Mouse (Mus musculus): ENCODE data around the gene Foxo1.

Gene Foxo1

DNA sequence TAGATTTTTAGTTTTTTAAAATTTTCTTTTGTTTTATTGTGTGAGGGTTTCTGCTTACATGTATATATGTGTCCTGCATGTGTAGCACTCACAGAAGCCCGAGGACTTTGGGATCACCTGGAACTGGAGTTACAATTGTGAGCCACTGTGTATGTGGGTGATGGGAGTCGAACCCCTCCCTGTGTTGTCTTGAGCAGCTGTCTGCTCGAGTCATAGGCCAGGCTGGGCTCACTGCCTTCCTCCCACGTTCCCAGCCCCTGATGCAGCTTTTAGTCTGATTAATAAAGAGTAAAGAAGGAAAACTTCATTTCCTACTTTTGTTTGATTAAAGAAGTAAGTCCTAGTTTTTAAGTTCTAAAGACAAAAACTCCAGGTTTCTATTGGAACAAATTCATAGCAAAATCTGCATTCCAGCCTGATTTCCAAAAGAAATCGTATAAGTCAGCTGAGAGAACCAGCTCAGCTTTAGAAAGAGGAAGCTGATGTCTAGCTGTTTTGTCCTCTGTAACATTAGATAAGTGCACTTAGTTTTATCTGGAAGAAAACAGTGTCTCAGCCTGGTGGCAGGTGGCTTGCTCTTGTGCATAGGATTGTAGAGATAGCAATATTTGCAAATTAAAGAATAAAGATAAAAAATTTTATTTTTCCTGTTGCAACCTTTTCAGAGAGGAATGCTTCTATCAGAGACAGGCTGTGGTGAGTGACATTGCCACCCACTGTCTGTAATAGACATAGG lies 40.6 kb downstream of the Foxo1 start:
- DNase-seq (ENCODE audit: low read depth, low spot score): no peak

DNA sequence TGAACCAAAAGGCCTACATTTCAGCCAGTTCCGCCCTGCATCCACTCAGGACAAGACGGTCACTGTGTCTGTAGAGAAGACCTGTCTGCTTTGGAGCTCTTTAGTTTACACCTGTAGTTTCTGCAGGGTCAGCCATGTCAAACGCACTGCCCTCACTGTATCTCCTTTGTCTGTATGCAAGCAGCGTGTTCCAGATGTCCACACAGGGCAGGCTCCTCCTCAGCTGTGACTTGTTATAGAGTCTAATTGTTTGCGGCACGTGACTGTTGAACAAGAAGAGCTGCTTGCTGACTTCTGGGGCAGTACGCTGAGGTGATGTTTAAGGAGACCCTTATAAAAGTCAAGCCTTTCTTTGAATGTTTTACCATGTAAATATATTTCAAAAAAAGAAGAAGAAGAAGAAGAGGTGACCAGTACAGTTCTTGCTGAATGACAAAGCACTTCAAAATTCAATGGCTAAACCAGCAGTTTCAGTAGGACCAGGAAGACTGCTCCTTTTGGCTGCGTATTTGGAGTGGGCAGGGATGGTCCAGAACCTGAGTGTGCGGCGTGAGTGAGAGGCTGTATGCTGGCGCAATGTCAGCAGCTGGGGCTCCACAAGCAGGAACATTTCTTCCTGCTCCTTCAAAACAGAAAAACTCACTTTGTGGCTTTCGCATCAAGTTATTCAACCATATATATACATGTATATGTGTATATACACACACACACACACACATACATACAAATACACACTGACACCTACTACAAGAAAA lies 52.6 kb downstream of the Foxo1 start:
- DNase-seq (ENCODE audit: low read depth, low spot score): no peak

DNA sequence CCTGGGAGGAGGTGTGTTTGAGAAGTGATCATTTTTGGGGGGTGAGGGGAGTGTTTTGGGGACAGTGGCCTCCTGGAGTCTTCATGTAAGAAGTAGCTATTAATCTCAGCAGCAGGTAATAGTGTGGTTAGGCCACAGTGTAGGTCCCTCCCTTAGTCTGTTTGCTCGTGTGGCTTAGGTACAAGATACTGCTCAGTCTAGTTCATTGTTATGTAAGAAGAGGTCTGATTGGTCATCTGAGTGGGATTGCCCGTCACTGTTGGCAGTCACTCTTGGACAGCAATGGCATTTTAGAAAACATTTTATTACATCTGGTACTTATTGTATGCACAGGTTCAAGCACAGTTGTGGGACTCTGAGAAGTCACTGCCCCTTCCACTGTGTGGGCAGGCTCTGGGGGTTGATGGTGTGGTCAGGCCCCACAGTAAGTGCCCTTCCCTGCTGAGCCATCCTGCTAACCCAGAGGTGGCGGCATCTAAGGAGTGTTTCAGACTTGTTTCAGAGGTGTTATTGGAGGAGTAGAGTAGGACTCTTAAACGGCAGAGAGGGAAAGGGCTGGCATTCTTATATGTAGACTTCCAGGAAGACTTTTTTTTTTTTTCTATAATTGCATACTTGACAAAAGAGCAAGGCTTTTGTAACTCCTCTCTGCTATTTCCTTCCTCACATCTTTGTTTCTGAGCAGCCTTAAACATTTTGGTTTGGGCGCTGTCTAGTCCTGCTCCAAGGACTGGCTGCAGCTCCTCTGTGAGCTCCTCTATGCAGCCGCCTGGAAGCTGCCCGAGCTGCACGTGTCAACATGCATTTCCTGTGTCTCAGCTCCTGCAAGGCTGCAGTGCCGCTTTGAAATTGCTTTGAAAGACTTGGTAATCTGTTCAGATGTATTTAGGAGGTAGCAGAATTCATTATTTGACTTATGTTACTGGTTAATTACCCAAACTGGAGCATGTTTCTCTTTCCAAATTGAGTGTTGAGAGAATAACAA lies 54.6 kb downstream of the Foxo1 start:
- peak; percentile 28 for DNase-seq (ENCODE audit: low read depth, low spot score)

DNA sequence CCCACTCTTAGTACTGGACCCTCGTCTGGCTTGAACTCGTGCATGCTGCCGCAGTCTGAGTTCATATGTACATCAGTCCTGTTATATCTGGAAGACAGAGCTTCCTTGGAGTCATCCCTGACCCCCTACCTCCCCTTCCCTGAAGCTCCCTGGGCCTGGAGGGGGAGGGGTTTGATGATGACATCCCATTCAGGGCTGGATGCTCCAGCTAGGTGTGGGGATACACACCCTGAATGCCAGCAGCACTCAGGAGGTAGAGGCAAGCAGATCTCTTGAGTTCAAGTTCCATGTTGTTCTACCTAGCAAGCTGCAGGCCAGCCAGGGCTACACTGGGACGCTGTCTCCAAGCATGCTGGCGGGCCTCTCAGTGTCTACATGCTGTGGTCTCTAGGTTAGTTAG lies 56.9 kb downstream of the Foxo1 start:
- DNase-seq (ENCODE audit: low read depth, low spot score): peak; percentile 67

- DNase-seq (ENCODE audit: low read depth, low spot score): no peak
Observed at GRCm38 (mm10) chr3:52326687-52327086, 58.6 kb downstream of the Foxo1 start.

GRCm38 (mm10) chr3:52327146-52327545 lies 59.0 kb downstream of the Foxo1 start:
- no peak for DNase-seq (ENCODE audit: low read depth, low spot score)

DNA sequence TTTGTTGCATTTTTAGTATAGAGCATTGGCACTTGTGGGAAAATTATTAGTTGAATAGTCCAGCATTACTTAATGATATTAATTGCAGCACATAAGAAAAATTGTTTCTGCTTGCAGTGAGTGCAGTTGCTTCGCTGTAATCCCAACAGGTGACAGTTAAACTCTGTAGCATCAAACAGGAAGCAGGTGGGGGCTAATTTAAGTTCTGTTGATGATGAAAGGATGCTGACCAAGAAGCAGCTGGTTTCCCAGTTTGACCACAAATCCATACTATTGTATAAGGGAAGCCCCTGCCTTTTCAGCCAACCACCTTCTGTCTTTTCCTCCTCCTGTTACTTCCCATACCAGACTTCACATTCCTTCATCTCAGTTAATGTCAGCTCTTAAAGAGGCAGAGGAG lies 63.6 kb downstream of the Foxo1 start:
- no peak for DNase-seq (ENCODE audit: low read depth, low spot score)

GRCm38 (mm10) chr3:52338761-52339160 lies 70.6 kb downstream of the Foxo1 start:
- no peak for DNase-seq (ENCODE audit: low read depth, low spot score)

DNA sequence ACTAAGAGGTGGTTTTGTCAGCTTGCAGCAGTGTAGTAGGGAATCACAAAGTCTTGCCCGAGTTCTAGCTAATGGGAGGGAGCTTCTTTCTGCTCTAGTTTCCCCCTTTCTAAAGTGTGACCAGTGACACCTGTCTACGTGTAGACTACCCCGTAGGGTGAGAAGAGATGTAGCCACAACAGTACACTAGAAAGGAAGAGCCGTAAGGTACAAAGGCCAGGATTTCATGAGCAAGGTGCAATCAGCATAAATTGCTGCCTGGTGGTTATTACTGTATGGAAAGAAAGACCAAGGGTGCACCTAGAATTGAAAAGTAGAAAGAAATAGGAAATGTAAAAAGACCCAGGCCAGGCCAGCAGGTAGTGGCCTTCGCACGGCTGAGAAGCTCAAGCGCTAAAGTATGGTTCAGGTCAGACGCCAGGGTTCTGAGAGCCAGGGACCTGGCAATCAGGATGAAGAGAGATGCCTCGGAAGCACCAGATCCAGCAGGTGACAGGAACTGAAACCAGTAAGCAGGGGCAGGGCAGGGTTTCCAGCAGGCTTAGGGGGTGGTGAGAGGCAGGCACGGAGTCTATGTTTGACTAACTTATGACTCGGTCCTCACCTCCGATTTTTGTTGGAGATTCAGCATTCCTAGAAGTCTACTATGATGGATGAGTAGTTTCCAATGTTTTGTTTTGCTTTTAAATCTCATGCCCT lies 72.3 kb downstream of the Foxo1 start:
- DNase-seq (ENCODE audit: low read depth, low spot score): no peak

DNA sequence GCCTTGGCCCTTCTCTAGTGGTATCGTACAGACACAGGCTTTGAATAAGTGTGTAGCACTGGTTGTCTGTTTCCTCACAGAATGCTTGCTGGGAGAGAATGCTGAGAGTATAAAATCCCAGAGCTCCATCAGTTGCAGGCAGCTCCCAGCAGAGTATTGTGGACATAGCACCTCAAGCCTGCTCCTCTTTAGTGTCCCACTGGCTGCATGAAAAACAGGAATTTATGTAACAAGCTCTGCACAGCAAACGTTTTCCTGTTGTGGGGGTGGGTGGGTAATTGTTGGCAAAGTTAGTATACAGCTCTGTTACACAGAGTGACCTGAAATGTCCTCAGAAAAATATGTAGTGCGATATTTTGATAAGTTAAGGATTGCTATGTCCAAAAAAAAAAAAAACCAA lies 74.1 kb downstream of the Foxo1 start:
- DNase-seq (ENCODE audit: low read depth, low spot score): no peak

GRCm38 (mm10) chr3:52342801-52343200 lies 74.7 kb downstream of the Foxo1 start:
- peak; percentile 21 for DNase-seq (ENCODE audit: low read depth, low spot score)

DNA sequence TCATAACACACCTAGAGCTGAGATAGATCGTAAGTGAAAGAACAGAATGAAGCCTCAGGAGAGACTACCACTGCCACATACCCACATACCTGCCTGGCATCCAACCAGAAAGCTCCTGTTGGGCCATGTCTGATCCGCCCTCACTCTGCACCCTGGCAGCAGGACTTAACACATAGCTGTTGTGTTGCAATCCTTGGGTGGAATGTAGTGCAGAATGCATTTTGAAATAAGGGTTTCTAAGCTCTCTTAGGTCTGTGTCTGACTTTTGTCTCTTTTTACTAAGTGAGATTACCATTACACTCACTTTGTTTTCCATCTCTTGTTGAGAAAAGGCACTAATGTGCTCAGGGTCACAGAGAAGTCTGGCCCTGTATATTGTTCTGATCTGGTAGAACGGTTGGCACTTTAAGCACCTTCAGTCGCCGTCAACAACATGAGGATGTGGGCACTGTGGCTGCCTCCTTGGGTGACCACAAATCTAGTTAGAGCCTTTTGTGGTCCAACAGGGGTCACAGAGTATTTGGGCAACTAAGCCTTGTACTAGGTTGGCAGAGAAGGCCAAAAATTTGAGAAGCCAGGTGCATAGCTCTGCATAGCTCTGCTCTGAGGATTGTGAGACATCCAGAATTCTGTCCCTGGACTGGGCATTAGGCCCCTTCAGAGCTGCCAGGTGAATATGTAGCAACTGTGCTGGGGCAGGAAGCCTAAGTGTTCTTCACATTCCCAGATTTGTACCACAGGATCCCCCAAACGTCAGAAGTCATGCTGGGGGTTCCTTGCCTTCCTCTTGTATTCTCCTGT lies 75.3 kb downstream of the Foxo1 start:
- DNase-seq (ENCODE audit: low read depth, low spot score): no peak

- no peak for DNase-seq (ENCODE audit: low read depth, low spot score)
Observed at GRCm38 (mm10) chr3:52345881-52346280, 77.7 kb downstream of the Foxo1 start.

DNA sequence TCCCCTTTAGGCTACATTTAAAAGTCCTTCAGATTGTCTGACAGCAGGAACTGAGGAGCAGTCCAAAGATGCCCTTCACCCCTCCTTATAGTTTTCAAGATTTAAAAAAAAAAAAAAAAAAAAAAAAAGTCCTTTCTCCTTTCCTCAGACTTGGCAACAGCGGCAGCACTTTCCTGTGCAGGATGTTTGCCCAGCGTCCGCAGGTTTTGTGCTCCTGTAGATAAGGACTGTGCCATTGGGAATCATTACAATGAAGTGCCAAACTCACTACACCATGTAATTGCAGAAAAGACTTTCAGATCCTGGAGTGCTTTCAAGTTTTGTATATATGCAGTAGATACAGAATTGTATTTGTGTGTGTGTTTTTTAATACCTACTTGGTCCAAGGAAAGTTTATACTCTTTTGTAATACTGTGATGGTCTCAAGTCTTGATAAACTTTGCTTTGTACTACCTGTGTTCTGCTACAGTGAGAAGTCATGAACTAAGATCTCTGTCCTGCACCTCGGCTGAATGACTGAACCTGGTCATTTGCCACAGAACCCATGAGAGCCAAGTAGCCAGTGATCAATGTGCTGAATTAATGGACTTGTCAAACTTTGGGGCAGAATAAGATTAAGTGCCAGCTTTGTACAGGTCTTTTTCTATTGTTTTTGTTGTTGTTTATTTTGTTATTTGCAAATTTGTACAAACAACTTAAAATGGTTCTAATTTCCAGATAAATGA lies 79.0 kb downstream of the Foxo1 start:
- no peak for DNase-seq (ENCODE audit: low read depth, low spot score)

DNA sequence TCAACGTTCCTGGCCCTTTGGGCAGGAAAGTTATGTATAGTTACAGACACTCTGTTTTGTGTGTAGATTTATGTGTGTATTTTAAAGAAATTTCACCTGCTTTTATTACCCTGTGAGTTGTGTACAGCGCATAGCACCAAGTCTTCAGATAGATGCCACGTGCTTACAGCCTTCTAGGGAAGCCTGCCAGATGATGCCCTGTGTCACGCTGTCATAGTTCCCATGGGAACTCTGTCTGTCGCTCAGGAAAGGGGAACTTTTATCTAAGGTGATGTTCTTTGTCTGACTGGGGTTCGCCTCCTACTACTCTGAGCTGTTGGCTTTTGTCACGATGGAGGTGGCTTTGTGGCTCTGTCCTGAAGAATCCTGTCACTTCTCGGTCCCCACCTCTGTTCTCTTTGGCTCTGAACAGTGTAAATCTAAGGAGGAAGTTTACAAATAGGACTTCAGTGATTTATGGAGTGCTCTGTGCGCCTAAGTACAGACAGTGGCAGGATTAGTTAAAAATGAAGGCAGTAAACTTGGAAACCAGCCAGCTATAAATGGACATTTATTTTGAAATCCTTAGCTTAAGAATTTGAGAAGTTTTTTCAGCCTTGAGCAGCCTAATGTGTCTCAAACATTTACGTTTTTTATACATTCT lies 80.0 kb downstream of the Foxo1 start:
- no peak for DNase-seq (ENCODE audit: low read depth, low spot score)

- DNase-seq (ENCODE audit: low read depth, low spot score): no peak
Observed at GRCm38 (mm10) chr3:52350636-52351035, 82.5 kb downstream of the Foxo1 start.

DNA sequence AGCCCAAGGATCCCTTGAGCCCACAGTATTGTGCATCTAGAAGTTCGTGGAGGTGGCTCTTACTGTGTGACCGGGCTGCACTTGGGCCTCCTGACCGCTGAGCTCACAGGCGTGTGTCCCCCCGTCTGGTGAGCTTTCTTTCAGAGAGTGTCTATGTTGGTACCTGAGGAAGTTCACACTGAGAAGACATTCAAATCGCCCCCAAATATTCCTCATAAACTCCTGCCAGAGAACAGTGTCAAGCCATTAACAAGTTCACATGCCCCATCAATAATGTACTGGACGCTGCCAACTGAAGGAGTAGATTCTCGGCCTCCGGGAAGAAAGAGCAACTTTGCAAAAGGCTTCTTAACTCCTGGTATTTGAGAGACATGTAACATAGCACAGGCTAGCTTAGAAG lies 83.8 kb downstream of the Foxo1 start:
- no peak for DNase-seq (ENCODE audit: low read depth, low spot score)

DNA sequence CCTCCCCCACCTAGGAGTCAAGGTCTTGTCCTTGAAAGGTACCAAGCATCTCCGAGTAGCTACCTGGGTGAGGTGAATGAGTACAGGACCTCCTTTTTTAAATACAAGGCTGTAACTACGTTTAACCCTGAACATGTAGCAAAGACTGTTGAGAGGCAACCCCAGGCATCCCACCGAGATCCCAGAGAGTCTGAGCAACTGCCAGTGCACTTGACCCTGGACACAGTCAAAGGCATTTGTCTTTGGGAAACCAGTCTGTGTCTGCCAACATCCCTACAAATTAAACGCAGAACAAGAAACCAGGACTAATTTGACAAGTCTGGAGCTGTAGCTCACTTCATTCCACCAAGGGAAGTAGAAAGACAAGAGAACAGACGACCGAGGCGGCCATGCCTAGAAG lies 86.1 kb downstream of the Foxo1 start:
- no peak for DNase-seq (ENCODE audit: low read depth, low spot score)

GRCm38 (mm10) chr3:52357265-52357953 lies 89.3 kb downstream of the Foxo1 start:
- no peak for DNase-seq (ENCODE audit: low read depth, low spot score)
